In genomic region chr2:46261618-46262017, GRCm38 (mm10) we compare ENCODE assay signal across 17 mouse cellular contexts.
"Had no signal": no experiment of that assay in that cellular context is flagged by ENCODE, and none has a peak within 500 bp of the region (broad histone marks: within the 10 kb centered on the region; RNA-seq: fewer than 3 reads in every experiment).

No protein-coding gene starts in this region.

- H3K9ac ChIP-seq: lung, embryonic 14.5 days; midbrain, embryonic 12.5 days; neural tube, embryonic 13.5 days; neural tube, embryonic 15.5 days; stomach, embryonic 15.5 days had no signal

- DNase-seq: lung, adult 18-20 months; lung, embryonic 14.5 days; lung, postnatal 10 days; lung, postnatal 4 days; midbrain, embryonic 14.5 days; right cerebral cortex, postnatal 14 days; thymus, adult 18-20 months; thymus, postnatal 14 days; thymus, postnatal 36 days had no signal

- H3K4me2 ChIP-seq: lung, embryonic 14.5 days; midbrain, embryonic 12.5 days; neural tube, embryonic 13.5 days; neural tube, embryonic 15.5 days; stomach, embryonic 15.5 days had no signal

- H3K36me3 ChIP-seq: midbrain, embryonic 10.5 days; midbrain, embryonic 12.5 days; neural tube, embryonic 13.5 days; neural tube, embryonic 15.5 days; stomach, embryonic 15.5 days had no signal

- H3K9me3 ChIP-seq: midbrain, embryonic 10.5 days; midbrain, embryonic 12.5 days; neural tube, embryonic 13.5 days; neural tube, embryonic 15.5 days; stomach, embryonic 15.5 days had no signal

- H3K27ac ChIP-seq: midbrain, embryonic 10.5 days; midbrain, embryonic 12.5 days; neural tube, embryonic 13.5 days; neural tube, embryonic 15.5 days; stomach, embryonic 15.5 days; stomach, postnatal 0 days had no signal

- H3K27me3 ChIP-seq: midbrain, embryonic 12.5 days; neural tube, embryonic 13.5 days; neural tube, embryonic 15.5 days; stomach, embryonic 15.5 days had no signal

- H3K4me1 ChIP-seq: midbrain, embryonic 10.5 days; midbrain, embryonic 12.5 days; neural tube, embryonic 13.5 days; neural tube, embryonic 15.5 days; stomach, embryonic 15.5 days had no signal

- ATAC-seq: midbrain, embryonic 16.5 days had no signal

- H3K4me3 ChIP-seq: midbrain, embryonic 10.5 days; midbrain, embryonic 12.5 days; myocyte; neural tube, embryonic 13.5 days; neural tube, embryonic 15.5 days; stomach, embryonic 15.5 days had no signal
